Mouse (Mus musculus): ENCODE data around the gene Arl16.

Gene Arl16

GRCm38 (mm10) chr11:120445475-120445874 is 21.9 kb downstream of the Arl16 start:
- no peak for DNase-seq (ENCODE audit: low spot score)

DNA sequence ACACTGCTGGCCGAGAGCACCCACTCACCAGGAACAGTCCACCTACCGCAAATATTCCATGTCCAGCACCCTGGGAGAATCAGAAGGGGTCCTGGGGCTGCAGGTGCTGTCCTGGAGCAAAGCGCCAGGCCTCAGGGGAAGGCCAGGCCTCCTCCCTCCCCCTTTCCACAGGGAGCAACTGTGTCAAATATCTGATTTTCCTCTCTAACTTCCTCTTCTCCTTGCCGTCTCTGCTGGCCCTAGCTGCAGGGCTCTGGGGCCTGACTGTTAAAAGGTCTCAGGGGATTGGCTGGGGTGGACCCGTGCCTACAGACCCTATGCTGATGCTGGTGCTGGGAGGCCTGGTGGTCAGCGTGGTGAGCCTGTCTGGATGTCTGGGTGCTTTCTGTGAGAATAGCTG is 23.3 kb downstream of the Arl16 start:
- no peak for DNase-seq (ENCODE audit: low spot score)

DNA sequence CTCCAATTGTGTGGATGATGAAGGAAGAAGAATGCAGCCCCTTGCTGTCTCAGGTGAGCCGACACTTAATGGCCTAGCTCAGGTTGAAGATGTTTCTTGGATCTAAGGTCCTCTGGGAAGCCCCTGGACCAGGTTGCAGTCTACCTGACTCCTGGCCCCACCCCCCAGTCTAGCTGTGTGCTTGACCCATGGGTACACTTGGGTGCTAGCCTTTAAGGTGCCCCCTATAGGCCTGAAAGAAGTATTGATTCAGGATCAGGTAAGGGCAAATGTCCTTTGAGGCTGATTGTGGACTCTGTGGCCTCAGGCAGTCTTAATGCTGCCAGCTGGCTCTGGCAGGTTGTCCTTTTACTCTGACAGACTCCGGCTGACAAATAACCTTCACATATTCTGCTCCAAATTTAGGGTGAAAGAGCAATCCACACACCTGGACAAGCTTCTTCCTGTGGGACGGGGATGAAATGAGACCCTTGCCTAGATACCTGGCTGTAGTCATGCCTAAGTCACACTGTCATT is 24.6 kb downstream of the Arl16 start:
- no peak for DNase-seq (ENCODE audit: low spot score)

DNA sequence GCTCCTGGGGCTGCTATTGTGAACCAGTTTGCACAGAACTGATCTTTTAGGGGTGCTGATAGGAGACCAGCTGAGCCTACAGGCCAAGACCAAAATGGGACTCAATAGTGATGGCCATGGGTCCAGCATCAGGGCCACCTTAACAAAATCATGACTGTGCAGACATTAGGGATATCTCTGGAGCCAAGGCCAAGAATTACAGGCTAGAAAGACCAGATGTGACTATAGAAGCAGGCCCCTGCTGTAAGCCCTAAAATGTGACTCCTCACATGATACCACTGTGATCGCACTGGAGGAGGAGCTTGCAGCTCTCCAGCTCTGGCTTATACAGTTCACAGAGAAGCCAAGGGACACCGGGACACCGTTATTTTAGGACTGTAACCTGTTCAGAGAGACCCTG is 25.1 kb downstream of the Arl16 start, which contains the start of gene Tspan10:
Tspan10 (plus strand) TSS at position 301 of the 400 bp plus-strand sequence.
- DNase-seq (ENCODE audit: low spot score): no peak

- no peak for DNase-seq (ENCODE audit: low spot score)
These were observed 29.5 kb downstream of the Arl16 start for GRCm38 (mm10) chr11:120437857-120438385.

DNA sequence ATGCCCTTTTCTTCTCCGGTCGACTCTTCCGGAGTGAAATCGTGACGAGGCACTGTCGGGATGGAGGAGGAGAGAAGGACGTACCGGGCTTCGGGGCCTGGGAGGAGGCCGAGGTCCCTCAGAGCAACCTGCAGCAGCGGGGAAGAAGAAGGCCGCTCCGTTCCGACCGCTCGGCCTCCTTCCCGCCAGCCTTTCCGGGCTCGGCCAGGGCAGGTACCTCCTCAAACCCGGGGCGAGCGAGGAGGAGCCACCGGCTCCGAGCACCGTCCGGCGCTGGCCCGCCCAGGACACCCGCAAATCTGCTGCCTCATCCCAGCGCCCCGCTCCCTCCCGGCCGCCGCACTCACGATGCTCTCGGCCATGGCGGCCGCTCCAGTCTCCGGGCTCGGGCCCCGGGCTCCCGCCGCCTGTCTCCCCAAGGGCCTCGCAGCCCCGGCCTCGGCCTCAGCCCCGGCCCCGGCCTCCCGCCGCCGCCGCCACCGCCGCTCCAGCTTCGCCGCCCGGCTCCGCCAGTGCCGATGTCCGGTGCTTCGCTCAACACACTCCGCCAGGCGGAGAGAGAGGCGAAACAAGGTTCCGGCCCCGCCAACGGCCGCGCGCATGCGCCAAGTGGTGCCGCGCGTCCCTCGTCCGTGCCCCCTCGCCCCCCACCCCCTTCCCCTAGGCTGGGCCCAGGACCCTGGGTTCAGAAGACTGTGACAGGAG is 30.1 kb downstream of the Arl16 start, which contains the start of gene Nploc4:
Nploc4 (minus strand) TSS at position 557 of the 705 bp plus-strand sequence.
- peak; percentile 73 for DNase-seq (ENCODE audit: low spot score)

GRCm38 (mm10) chr11:120426727-120427126 is 40.7 kb downstream of the Arl16 start:
- DNase-seq (ENCODE audit: low spot score): no peak

- DNase-seq (ENCODE audit: low spot score): peak; percentile 57
These were observed 43.7 kb downstream of the Arl16 start for GRCm38 (mm10) chr11:120423569-120424295.

- no peak for DNase-seq (ENCODE audit: low spot score)
These were observed 44.5 kb downstream of the Arl16 start for GRCm38 (mm10) chr11:120422651-120423568.

DNA sequence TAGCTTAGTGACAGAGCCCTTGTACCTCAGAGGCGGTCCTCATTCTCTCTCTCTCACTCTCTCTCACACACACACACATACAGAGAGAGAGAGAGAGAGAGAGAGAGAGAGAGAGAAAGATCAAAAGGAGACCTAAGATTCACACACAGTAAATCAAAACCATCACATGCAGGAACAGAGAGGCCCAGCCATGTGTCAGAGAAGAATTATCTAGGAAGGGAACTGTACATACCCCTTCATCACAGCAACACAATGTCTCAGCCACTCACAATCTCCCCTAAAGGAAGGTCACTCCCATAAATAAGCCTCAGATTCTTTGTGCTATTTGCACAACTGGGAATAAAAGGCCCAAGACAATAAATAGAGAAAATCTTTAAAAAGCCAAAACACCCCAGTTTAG is 48.8 kb downstream of the Arl16 start:
- no peak for DNase-seq (ENCODE audit: low spot score)

- DNase-seq (ENCODE audit: low spot score): no peak
These were observed 49.6 kb downstream of the Arl16 start for GRCm38 (mm10) chr11:120417852-120418251.
